Comparison of ENCODE assay signal across 18 mouse cellular contexts in genomic region chr10:25944641-25945040, GRCm38 (mm10).
"Had no signal": no experiment of that assay in that cellular context is flagged by ENCODE, and none has a peak within 500 bp of the region (broad histone marks: within the 10 kb centered on the region; RNA-seq: fewer than 3 reads in every experiment).

No protein-coding gene starts in this region.

- H3K4me2 ChIP-seq: liver, embryonic 13.5 days; liver, embryonic 15.5 days; lung, embryonic 15.5 days; midbrain, embryonic 11.5 days; midbrain, embryonic 13.5 days; midbrain, embryonic 15.5 days; neural tube, embryonic 13.5 days had no signal

- H3K4me1 ChIP-seq: liver, embryonic 13.5 days; liver, embryonic 15.5 days; lung, embryonic 15.5 days; megakaryocyte, embryonic 14.5 days; midbrain, embryonic 13.5 days; midbrain, embryonic 15.5 days; neural tube, embryonic 13.5 days had no signal

- DNase-seq: liver, embryonic 13.5 days; liver, postnatal 0 days; lung, adult 2 months; lung, postnatal 14 days; lung, postnatal 36 days; right cerebral cortex, postnatal 14 days; thymus, adult 18-20 months; thymus, postnatal 25 days; thymus, postnatal 4 days had no signal

- ATAC-seq: liver, postnatal 0 days; lung, postnatal 0 days; midbrain, embryonic 13.5 days; midbrain, embryonic 15.5 days had no signal

- H3K27ac ChIP-seq: liver, embryonic 13.5 days; liver, embryonic 15.5 days; lung, embryonic 15.5 days; macrophage; midbrain, embryonic 13.5 days; midbrain, embryonic 15.5 days; neural tube, embryonic 13.5 days had no signal

- H3K27me3 ChIP-seq: liver, embryonic 13.5 days; liver, embryonic 15.5 days; lung, embryonic 15.5 days; megakaryocyte, embryonic 14.5 days; midbrain, embryonic 13.5 days; midbrain, embryonic 15.5 days; neural tube, embryonic 13.5 days had no signal

- H3K9ac ChIP-seq: liver, embryonic 13.5 days; liver, embryonic 15.5 days; liver, postnatal 0 days; lung, embryonic 15.5 days; midbrain, embryonic 13.5 days; midbrain, embryonic 15.5 days; neural tube, embryonic 13.5 days had no signal

- H3K4me3 ChIP-seq: liver, embryonic 13.5 days; liver, embryonic 15.5 days; lung, embryonic 15.5 days; megakaryocyte, embryonic 14.5 days; midbrain, embryonic 13.5 days; midbrain, embryonic 15.5 days; neural tube, embryonic 13.5 days had no signal

- H3K9me3 ChIP-seq: liver, embryonic 13.5 days; liver, embryonic 15.5 days; lung, embryonic 15.5 days; midbrain, embryonic 13.5 days; midbrain, embryonic 15.5 days; neural tube, embryonic 13.5 days had no signal

- H3K36me3 ChIP-seq: liver, embryonic 13.5 days; liver, embryonic 15.5 days; lung, embryonic 15.5 days; midbrain, embryonic 13.5 days; midbrain, embryonic 15.5 days; neural tube, embryonic 13.5 days had no signal
